Mouse (Mus musculus): ENCODE measurements at regions not wholly inside any gene's neighbourhood (a gene's known extent, or its start where the extent isn't known, plus 50 kb on each side); places are given as distances from the start of the nearest gene placed in this dataset.
"Not testable (repeated sequence)": the region's sequence is repeated elsewhere in the genome, so short reads cannot be mapped to it uniquely, and the experiment has no call there.

DNA sequence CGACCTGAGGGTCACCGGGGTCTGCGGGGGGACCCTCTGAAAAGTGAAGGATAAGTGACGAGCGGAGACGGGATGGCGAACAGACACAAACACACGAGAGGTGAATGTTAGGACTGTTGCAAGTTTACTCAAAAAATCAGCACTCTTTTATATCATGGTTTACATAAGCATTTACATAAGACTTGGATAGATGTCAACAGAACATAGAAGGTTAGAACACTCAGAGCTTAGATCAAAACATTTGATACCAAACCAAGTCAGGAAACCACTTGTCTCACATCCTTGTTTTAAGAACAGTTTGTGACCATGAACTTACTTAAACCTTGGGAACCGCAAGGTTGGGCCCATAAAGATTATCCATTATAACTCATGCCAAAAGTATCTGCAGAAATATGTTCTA is 1042.2 kb upstream of the Sel1l start:
- H3K9ac ChIP-seq (ENCODE audit: low read length); H3K9me3 ChIP-seq (ENCODE audit: control insufficient read depth, low read length); H3K27me3 ChIP-seq (ENCODE audit: control insufficient read depth, insufficient read depth, low read length); H3K4me1 ChIP-seq (replicated peaks; ENCODE audit: control insufficient read depth, insufficient read depth, low read length); H3K4me2 ChIP-seq (ENCODE audit: low read depth, low read length, severe bottlenecking); DNase-seq (ENCODE audit: low spot score); H3K36me3 ChIP-seq (ENCODE audit: control insufficient read depth, insufficient read depth, low read length); H3K4me3 ChIP-seq (ENCODE audit: low read depth, low read length); H3K27ac ChIP-seq (ENCODE audit: low read depth, low read length); ATAC-seq (replicated peaks; ENCODE audit: low FRiP score): not testable (repeated sequence)
- WGBS = 93% methylated on average over 3 of the region's 9 CpGs

DNA sequence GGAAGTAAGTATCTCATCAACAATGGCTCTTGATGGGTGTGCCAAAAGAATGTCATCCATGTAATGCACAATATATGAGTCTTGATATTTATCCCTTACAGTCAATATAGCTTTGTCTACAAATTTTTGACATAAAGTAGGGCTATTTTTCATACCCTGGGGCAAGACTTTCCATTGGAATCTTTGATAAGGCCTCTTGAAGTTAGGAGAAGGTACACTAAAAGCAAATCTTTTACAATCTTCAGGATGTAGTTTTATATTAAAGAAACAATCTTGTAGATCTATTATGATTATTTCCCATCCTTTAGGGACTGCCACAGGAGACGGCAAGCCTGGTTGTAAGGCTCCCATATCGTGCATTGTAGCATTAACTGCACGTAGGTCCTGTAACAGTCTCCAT is 1038.8 kb upstream of the Sel1l start:
- Histone ChIP-seq H3K4me1 (replicated peaks; ENCODE audit: control insufficient read depth, insufficient read depth, low read length) (no peaks in the 10 kb centered on the region), H3K9me3 (ENCODE audit: control insufficient read depth, low read length) (no peaks in the 10 kb centered on the region), H3K27ac (ENCODE audit: low read depth, low read length) (no peak overlapping the region), H3K9ac (ENCODE audit: low read length) (no peak overlapping the region), H3K27me3 (ENCODE audit: control insufficient read depth, insufficient read depth, low read length) (no peaks in the 10 kb centered on the region), H3K36me3 (ENCODE audit: control insufficient read depth, insufficient read depth, low read length) (no peaks in the 10 kb centered on the region), H3K4me3 (ENCODE audit: low read depth, low read length) (no peak overlapping the region), H3K4me2 (ENCODE audit: low read depth, low read length, severe bottlenecking) (no peak overlapping the region)
- no peak for ATAC-seq (replicated peaks; ENCODE audit: low FRiP score)
- 91% methylated on average over 3 of the region's 3 CpGs for WGBS
- no peak for DNase-seq (ENCODE audit: low spot score)

DNA sequence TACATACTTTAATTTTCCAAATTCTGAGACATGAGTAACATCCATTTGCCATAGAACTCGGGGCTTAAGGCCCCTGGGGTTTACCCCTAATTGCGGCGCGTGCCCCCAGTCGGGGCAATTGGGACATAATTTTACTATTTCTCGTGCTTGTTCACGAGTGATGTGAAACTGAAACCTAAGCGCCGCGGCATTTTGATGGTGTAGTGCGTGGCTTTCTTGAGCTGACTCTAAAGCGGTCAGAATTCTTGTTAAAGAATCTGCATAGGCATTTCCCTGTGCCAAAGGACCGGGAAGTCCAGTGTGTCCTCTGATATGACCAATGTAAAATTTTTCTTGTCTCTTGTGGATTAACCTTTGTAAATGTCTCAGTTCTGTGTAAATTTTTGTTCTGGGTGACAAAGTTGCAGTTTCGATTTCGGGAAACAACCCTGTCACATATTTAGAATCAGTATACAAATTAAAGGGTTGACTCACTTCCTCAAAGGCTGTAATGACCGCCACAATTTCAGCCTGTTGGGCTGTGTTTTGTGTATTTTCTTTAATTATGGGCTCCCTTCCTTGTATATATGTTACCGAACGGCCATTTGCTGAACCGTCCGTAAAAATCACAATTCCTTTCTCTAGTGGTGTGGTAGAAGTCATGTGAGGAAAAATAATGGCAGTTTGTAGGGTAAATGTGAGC is 1037.6 kb upstream of the Sel1l start:
- H3K27ac ChIP-seq (ENCODE audit: low read depth, low read length); H3K4me3 ChIP-seq (ENCODE audit: low read depth, low read length); DNase-seq (ENCODE audit: low spot score); H3K9ac ChIP-seq (ENCODE audit: low read length); H3K4me1 ChIP-seq (replicated peaks; ENCODE audit: control insufficient read depth, insufficient read depth, low read length); H3K9me3 ChIP-seq (ENCODE audit: control insufficient read depth, low read length); H3K27me3 ChIP-seq (ENCODE audit: control insufficient read depth, insufficient read depth, low read length); H3K36me3 ChIP-seq (ENCODE audit: control insufficient read depth, insufficient read depth, low read length); ATAC-seq (replicated peaks; ENCODE audit: low FRiP score); H3K4me2 ChIP-seq (ENCODE audit: low read depth, low read length, severe bottlenecking): not testable (repeated sequence)
- WGBS = 96% methylated on average over 20 of the region's 20 CpGs

DNA sequence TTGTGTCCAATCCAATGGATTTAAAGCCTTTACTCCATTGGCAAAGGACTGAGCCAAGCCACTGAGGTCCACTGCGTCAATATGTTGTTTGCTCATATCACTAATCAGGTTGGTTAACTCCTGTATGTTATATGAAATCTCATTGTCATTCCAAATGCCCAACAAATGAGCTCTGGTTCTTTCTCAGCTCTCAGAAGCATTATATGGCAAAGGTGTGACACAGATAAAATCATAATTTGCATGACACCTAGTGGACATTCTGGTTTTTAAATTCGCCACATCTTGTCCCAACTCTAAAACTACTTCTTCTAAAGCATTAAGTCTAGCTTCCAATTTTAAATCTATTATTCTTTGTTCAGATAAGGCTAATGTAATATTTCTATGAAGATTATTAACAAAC is 1035.1 kb upstream of the Sel1l start:
- H3K4me3 ChIP-seq (ENCODE audit: low read depth, low read length); H3K27ac ChIP-seq (ENCODE audit: low read depth, low read length); H3K4me1 ChIP-seq (replicated peaks; ENCODE audit: control insufficient read depth, insufficient read depth, low read length); H3K27me3 ChIP-seq (ENCODE audit: control insufficient read depth, insufficient read depth, low read length); H3K9me3 ChIP-seq (ENCODE audit: control insufficient read depth, low read length); ATAC-seq (replicated peaks; ENCODE audit: low FRiP score); H3K4me2 ChIP-seq (ENCODE audit: low read depth, low read length, severe bottlenecking); H3K36me3 ChIP-seq (ENCODE audit: control insufficient read depth, insufficient read depth, low read length); H3K9ac ChIP-seq (ENCODE audit: low read length); DNase-seq (ENCODE audit: low spot score): not testable (repeated sequence)
- WGBS = 93% methylated on average over 2 of the region's 2 CpGs

DNA sequence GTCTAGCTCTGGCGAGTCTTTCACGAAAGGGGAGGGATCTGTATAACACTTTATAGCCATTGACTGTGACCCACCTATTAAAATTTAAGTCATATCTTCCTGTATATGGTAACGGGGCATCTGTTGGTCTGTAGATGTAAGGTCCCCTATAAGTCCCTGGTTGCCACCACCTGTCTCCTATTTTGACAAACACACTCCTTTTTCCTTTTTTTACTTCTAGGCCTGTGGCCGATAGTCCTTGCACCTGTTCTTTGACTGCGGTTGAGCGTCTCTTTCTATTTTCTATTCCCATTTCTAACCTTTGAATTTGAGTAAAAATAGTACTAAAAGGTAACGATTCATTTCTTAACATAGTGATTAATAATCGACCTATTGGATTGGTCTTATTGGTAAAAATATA is 1034.1 kb upstream of the Sel1l start:
- H3K4me1 ChIP-seq (replicated peaks; ENCODE audit: control insufficient read depth, insufficient read depth, low read length); H3K9me3 ChIP-seq (ENCODE audit: control insufficient read depth, low read length); ATAC-seq (replicated peaks; ENCODE audit: low FRiP score); H3K36me3 ChIP-seq (ENCODE audit: control insufficient read depth, insufficient read depth, low read length); H3K4me2 ChIP-seq (ENCODE audit: low read depth, low read length, severe bottlenecking); H3K27me3 ChIP-seq (ENCODE audit: control insufficient read depth, insufficient read depth, low read length); H3K9ac ChIP-seq (ENCODE audit: low read length); H3K27ac ChIP-seq (ENCODE audit: low read depth, low read length); DNase-seq (ENCODE audit: low spot score); H3K4me3 ChIP-seq (ENCODE audit: low read depth, low read length): not testable (repeated sequence)
- WGBS = no CpG with 5 or more reads among the region's 8 CpGs

DNA sequence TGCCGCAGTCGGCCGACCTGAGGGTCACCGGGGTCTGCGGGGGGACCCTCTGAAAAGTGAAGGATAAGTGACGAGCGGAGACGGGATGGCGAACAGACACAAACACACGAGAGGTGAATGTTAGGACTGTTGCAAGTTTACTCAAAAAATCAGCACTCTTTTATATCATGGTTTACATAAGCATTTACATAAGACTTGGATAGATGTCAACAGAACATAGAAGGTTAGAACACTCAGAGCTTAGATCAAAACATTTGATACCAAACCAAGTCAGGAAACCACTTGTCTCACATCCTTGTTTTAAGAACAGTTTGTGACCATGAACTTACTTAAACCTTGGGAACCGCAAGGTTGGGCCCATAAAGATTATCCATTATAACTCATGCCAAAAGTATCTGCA is 1033.6 kb upstream of the Sel1l start:
- H3K27ac ChIP-seq (ENCODE audit: low read depth, low read length); H3K4me3 ChIP-seq (ENCODE audit: low read depth, low read length); H3K9me3 ChIP-seq (ENCODE audit: control insufficient read depth, low read length); H3K4me1 ChIP-seq (replicated peaks; ENCODE audit: control insufficient read depth, insufficient read depth, low read length); H3K36me3 ChIP-seq (ENCODE audit: control insufficient read depth, insufficient read depth, low read length); H3K9ac ChIP-seq (ENCODE audit: low read length); DNase-seq (ENCODE audit: low spot score); ATAC-seq (replicated peaks; ENCODE audit: low FRiP score); H3K27me3 ChIP-seq (ENCODE audit: control insufficient read depth, insufficient read depth, low read length); H3K4me2 ChIP-seq (ENCODE audit: low read depth, low read length, severe bottlenecking): not testable (repeated sequence)
- WGBS = 97% methylated on average over 6 of the region's 11 CpGs

DNA sequence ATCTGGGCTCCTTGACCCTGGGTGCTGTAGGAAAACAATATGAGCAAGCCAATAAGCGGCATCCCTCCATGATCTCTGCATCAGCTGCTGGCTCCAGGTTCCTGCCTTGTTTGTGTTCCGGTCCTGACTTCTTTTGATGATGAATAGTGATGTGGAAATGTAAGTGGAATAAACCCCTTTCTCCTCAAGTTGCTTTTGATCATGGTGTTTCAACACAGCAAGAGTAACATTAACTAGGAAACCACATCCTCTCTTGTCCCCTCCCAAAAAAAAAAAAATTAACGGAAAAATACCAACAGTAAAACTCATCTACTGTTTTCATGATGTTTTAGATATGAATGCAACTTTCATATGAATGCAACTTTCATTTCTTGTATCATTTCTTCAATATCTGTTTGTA is 1024.6 kb upstream of the Sel1l start:
- no peak overlapping the region for H3K27ac ChIP-seq (ENCODE audit: low read depth, low read length)
- 90% methylated on average over 3 of the region's 3 CpGs for WGBS
- H3K36me3 ChIP-seq (ENCODE audit: control insufficient read depth, insufficient read depth, low read length) = no peaks in the 10 kb centered on the region
- ATAC-seq (replicated peaks; ENCODE audit: low FRiP score) (no peak), DNase-seq (ENCODE audit: low spot score) (no peak)
- no peak overlapping the region for H3K4me3 ChIP-seq (ENCODE audit: low read depth, low read length)
- H3K4me1 ChIP-seq (replicated peaks; ENCODE audit: control insufficient read depth, insufficient read depth, low read length) = no peaks in the 10 kb centered on the region
- H3K9me3 ChIP-seq (ENCODE audit: control insufficient read depth, low read length) = no peaks in the 10 kb centered on the region
- H3K27me3 ChIP-seq (ENCODE audit: control insufficient read depth, insufficient read depth, low read length) = no peaks in the 10 kb centered on the region
- H3K9ac ChIP-seq (ENCODE audit: low read length) = no peak overlapping the region
- H3K4me2 ChIP-seq (ENCODE audit: low read depth, low read length, severe bottlenecking) = no peak overlapping the region

DNA sequence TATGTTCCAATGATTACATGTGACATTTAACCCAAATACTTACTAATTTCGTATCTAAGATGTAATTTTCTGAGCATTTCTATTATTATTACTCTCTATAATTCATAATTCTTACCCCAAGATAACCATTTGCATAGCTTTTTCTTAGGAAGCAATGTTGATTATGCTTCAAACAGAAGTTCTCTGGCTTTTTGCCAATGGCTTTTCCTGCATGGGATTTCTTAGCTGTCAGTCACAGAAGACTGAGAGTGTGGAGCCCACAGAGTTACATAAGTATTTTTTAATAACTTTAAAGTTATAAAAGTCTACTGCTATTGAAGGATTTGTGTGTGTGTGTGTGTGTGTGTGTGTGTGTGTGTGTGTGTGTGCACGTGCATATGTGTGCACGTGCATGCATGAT is 1020.4 kb upstream of the Sel1l start:
- H3K27ac ChIP-seq (ENCODE audit: low read depth, low read length) = no peak overlapping the region
- H3K4me2 ChIP-seq (ENCODE audit: low read depth, low read length, severe bottlenecking) = no peak overlapping the region
- no peak for ATAC-seq (replicated peaks; ENCODE audit: low FRiP score)
- no peak for DNase-seq (ENCODE audit: low spot score)
- no peak overlapping the region for H3K4me3 ChIP-seq (ENCODE audit: low read depth, low read length)
- no peaks in the 10 kb centered on the region for H3K9me3 ChIP-seq (ENCODE audit: control insufficient read depth, low read length)
- 87% methylated on average over 3 of the region's 3 CpGs for WGBS
- no peaks in the 10 kb centered on the region for H3K36me3 ChIP-seq (ENCODE audit: control insufficient read depth, insufficient read depth, low read length)
- H3K27me3 ChIP-seq (ENCODE audit: control insufficient read depth, insufficient read depth, low read length) = no peaks in the 10 kb centered on the region
- H3K4me1 ChIP-seq (replicated peaks; ENCODE audit: control insufficient read depth, insufficient read depth, low read length) = no peaks in the 10 kb centered on the region
- no peak overlapping the region for H3K9ac ChIP-seq (ENCODE audit: low read length)

DNA sequence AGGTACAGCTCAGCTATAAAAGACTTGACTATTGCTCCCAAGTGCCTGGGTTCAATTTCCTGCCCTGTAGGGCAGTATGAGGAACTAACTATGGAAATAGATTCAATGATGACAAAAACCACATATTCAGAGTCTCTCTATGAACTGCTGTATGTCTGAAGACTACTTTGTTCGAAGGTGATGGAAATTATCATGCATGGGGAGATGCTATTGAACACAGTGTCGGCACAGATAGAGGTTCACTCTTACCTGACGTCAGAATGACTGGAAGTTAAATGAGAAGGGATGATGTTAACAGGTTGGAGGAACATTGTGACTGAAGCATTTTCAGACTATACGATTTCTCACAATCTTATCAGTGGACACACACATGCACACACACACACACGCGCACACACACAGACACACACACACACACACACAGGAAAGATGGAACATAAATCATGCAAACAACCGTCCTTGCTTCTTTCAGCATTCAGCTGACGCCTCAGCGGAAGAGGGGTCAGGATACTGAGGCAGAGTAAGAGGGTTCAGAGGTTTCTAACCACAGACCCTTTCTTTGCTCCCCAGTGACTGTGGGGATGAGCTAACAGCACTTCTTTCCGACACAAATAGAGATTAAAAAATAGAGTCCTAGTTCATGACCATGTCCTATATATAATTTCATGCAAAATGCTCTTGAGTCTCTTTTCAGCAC is 974.3 kb upstream of the Sel1l start:
- H3K4me1 ChIP-seq (replicated peaks; ENCODE audit: control insufficient read depth, insufficient read depth, low read length) = no peaks in the 10 kb centered on the region
- H3K27ac ChIP-seq (ENCODE audit: low read depth, low read length) = no peak overlapping the region
- H3K36me3 ChIP-seq (ENCODE audit: control insufficient read depth, insufficient read depth, low read length) = no peaks in the 10 kb centered on the region
- no peak overlapping the region for H3K4me3 ChIP-seq (ENCODE audit: low read depth, low read length)
- no peak overlapping the region for H3K9ac ChIP-seq (ENCODE audit: low read length)
- WGBS = 84% methylated on average over 10 of the region's 10 CpGs
- DNase-seq (ENCODE audit: low spot score) (no peak), ATAC-seq (replicated peaks; ENCODE audit: low FRiP score) (no peak)
- no peaks in the 10 kb centered on the region for H3K9me3 ChIP-seq (ENCODE audit: control insufficient read depth, low read length)
- no peak overlapping the region for H3K4me2 ChIP-seq (ENCODE audit: low read depth, low read length, severe bottlenecking)
- no peaks in the 10 kb centered on the region for H3K27me3 ChIP-seq (ENCODE audit: control insufficient read depth, insufficient read depth, low read length)
